Mouse (Mus musculus) forebrain, embryonic 14.5 days (tissue): Measurements from ENCODE around the gene Casp2. TPM values are rescaled to one million over a fixed set of nuclear protein-coding genes. Genes with fewer than 3 reads are reported as not detected.

Experiments used
- ATAC-seq: fragments of 200-750 bp; cut with Nextera tagmentation; 2 replicates; pipeline ENCODE4 v1.8.0; 2017; ENCODE audit warnings: mild to moderate bottlenecking, moderate library complexity
- DNase-seq: peaks from one replicate; pipeline ENCODE4 v3.0.0-alpha.2; 2015; ENCODE audit warnings: low spot score
- H3K27ac ChIP-seq: fragments of 300-500 bp; sonication (generic); 2 replicates; pipeline ENCODE4 v1.5.1; 2014; ENCODE audit warnings: low read depth, mild to moderate bottlenecking, control low read depth, low read length, moderate library complexity
- H3K27me3 ChIP-seq: fragments of 300-500 bp; sonication (generic); replicated peaks from 2 replicates; pipeline ENCODE4 v1.6.1; 2014; ENCODE audit warnings: low read length, control low read depth, mixed read lengths; ENCODE audit not compliant: control insufficient read depth, insufficient read depth
- H3K36me3 ChIP-seq: fragments of 300-500 bp; sonication (generic); 2 replicates; pipeline ENCODE4 v1.6.1; 2014; ENCODE audit warnings: low read length, control low read depth; ENCODE audit not compliant: control insufficient read depth, insufficient read depth
- H3K4me1 ChIP-seq: fragments of 300-500 bp; sonication (generic); 2 replicates; pipeline ENCODE4 v1.6.1; 2014; ENCODE audit warnings: antibody characterized with exemption, low read length, control low read depth; ENCODE audit not compliant: control insufficient read depth, insufficient read depth
- H3K4me2 ChIP-seq: fragments of 300-500 bp; sonication (generic); 2 replicates; pipeline ENCODE4 v1.6.1; 2014; ENCODE audit warnings: mild to moderate bottlenecking, control low read depth, low read length
- H3K4me3 ChIP-seq: fragments of 300-500 bp; sonication (generic); 2 replicates; pipeline ENCODE4 v1.5.1; 2014; ENCODE audit warnings: low read depth, low read length, control low read depth
- H3K9ac ChIP-seq: fragments of 300-500 bp; sonication (generic); 2 replicates; pipeline ENCODE4 v1.6.1; 2014; ENCODE audit warnings: mild to moderate bottlenecking, low read length, control low read depth, moderate library complexity
- H3K9me3 ChIP-seq: fragments of 300-500 bp; sonication (generic); replicated peaks from 2 replicates; pipeline ENCODE4 v1.6.1; 2016; ENCODE audit warnings: low read length, control low read depth, mixed read lengths; ENCODE audit not compliant: control insufficient read depth
- WGBS: fragments of 180-500 bp; shearing (Covaris S2); extraction: QIAGEN DNeasy Blood & Tissue Kit; methylation state at CpG from one replicate; pipeline ENCODE4 v1.1.7; 2014; 5-methylcytosine and 5-hydroxymethylcytosine counted together
- polyA plus RNA-seq: library from polyadenylated mRNA; unstranded; fragments of >200 nt; fragmentation: Nextera tagmentation; extraction: Ambion mirVana; gene quantifications from 2 replicates; pipeline ENCODE4 v1.2.1, GENCODE M21; 2014

The Casp2 gene
- polyA plus RNA-seq, 1 experiment from 2014 or later: 61.3 TPM

GRCm38 (mm10) chr6:42261524-42262170 is 3.1 kb upstream of the Casp2 start, which contains the start of gene Tmem139:
Gene Tmem139 (plus strand): TSS chr6:42261970.
- Histone ChIP-seq H3K4me1 (peaks cover 3% of the 10 kb centered on the region; the same call in 1 of the 2 replicates), H3K9me3 (no peaks in the 10 kb centered on the region), H3K4me3 (no peak within 1 kb of the TSS), H3K36me3 (no peaks in the 10 kb centered on the region), H3K27me3 (no peaks in the 10 kb centered on the region), H3K27ac (no peak within 1 kb of the TSS), H3K4me2 (no peak within 1 kb of the TSS), H3K9ac (no peak within 1 kb of the TSS)
- DNase-seq: no peak
- WGBS: 22% methylated on average over 20 of the region's 20 CpGs
- ATAC-seq: no peak

DNA sequence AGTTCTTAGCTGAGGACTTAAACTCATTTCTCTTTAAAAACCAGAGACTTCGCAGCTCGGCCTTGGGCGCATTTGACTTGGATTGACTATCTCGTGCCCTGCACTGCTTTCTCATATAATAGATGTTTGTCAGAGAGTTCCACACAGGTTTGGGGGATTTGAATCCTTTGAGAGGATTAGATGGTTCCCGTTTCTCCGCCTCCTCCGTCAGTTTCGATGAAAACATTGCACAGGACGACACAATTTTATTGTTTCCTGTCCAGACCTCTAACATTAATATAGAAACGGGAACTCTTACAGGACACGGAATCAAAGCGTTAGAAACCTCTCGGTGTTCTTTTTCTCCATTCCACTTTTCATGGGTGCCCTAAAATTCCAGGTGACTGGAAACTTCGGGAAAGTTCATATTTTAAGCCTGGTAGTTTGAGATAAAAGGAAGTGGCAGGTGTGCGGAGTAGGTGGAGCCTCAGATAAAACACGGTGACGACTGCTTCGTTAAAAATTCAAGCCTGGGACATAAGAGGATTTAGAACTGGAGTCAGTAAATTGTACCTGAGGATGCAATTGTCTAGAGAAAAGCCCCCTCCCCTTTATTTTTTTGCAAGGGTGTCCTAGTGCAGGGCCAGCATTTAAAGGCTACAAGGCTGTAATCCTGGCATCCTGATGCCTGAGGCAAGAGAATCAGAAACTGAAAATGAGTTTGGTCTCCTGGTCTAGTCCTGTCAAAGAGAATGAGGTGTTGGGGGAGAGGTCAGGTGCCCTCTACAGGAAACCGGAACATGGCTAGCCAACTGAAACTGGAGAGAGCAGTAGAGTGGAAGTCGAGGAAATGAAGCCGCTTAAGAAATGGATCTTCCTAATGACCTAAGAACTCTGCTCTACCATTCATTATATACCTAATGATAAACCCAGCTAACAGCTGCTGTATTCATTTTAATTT is 876 bp downstream of the Casp2 start:
- H3K27ac ChIP-seq: peak overlapping the region; percentile 90
- H3K4me1 ChIP-seq: peaks cover 5% of the 10 kb centered on the region; the same call in 1 of the 2 replicates
- peak overlapping the region; percentile 83 for H3K4me3 ChIP-seq
- H3K36me3 ChIP-seq: peaks cover 34% of the 10 kb centered on the region
- ATAC-seq (no peak), DNase-seq (peak; percentile 22)
- no peaks in the 10 kb centered on the region for H3K9me3 ChIP-seq
- peak overlapping the region; percentile 71 for H3K4me2 ChIP-seq
- WGBS: under 1% methylated on average over 21 of the region's 21 CpGs
- peak overlapping the region; percentile 97 for H3K9ac ChIP-seq
- no peaks in the 10 kb centered on the region for H3K27me3 ChIP-seq

GRCm38 (mm10) chr6:42270817-42271216 is 6.0 kb downstream of the Casp2 start:
- H3K4me2 ChIP-seq: no peak overlapping the region
- no peaks in the 10 kb centered on the region for H3K27me3 ChIP-seq
- H3K9ac ChIP-seq: no peak overlapping the region
- no peaks in the 10 kb centered on the region for H3K9me3 ChIP-seq
- H3K4me3 ChIP-seq: no peak overlapping the region
- peaks cover 5% of the 10 kb centered on the region; the same call in 1 of the 2 replicates for H3K4me1 ChIP-seq
- ATAC-seq (no peak), DNase-seq (no peak)
- H3K27ac ChIP-seq: no peak overlapping the region
- peaks cover 79% of the 10 kb centered on the region for H3K36me3 ChIP-seq

- WGBS: 29% methylated on average over 2 of the region's 2 CpGs
- Histone ChIP-seq H3K27me3 (no peaks in the 10 kb centered on the region), H3K9ac (no peak overlapping the region), H3K27ac (no peak overlapping the region), H3K4me2 (no peak overlapping the region), H3K4me3 (no peak overlapping the region), H3K9me3 (no peaks in the 10 kb centered on the region), H3K36me3 (peaks cover 91% of the 10 kb centered on the region), H3K4me1 (no peaks in the 10 kb centered on the region)
- peak; percentile 45 for DNase-seq
- no peak for ATAC-seq
Measured at GRCm38 (mm10) chr6:42276151-42276550, 11.4 kb downstream of the Casp2 start.

GRCm38 (mm10) chr6:42282865-42283528 is 18.2 kb downstream of the Casp2 start:
- Histone ChIP-seq H3K4me2 (no peak overlapping the region), H3K27ac (no peak overlapping the region), H3K9me3 (no peaks in the 10 kb centered on the region), H3K4me1 (no peaks in the 10 kb centered on the region), H3K36me3 (peaks cover 79% of the 10 kb centered on the region), H3K4me3 (no peak overlapping the region), H3K9ac (no peak overlapping the region), H3K27me3 (no peaks in the 10 kb centered on the region)
- ATAC-seq (no peak), DNase-seq (no peak)
- 80% methylated on average over 5 of the region's 5 CpGs for WGBS

GRCm38 (mm10) chr6:42286448-42286847 is 21.7 kb downstream of the Casp2 start, which contains the start of gene Clcn1:
Gene Clcn1 (plus strand): TSS chr6:42286685.
- Histone ChIP-seq H3K9me3 (no peaks in the 10 kb centered on the region), H3K4me1 (no peaks in the 10 kb centered on the region), H3K27me3 (no peaks in the 10 kb centered on the region), H3K36me3 (peaks cover 57% of the 10 kb centered on the region), H3K27ac (no peak within 1 kb of the TSS), H3K4me3 (no peak within 1 kb of the TSS), H3K9ac (no peak within 1 kb of the TSS), H3K4me2 (no peak within 1 kb of the TSS)
- 74% methylated on average over 4 of the region's 5 CpGs for WGBS
- no peak for DNase-seq
- no peak for ATAC-seq

DNA sequence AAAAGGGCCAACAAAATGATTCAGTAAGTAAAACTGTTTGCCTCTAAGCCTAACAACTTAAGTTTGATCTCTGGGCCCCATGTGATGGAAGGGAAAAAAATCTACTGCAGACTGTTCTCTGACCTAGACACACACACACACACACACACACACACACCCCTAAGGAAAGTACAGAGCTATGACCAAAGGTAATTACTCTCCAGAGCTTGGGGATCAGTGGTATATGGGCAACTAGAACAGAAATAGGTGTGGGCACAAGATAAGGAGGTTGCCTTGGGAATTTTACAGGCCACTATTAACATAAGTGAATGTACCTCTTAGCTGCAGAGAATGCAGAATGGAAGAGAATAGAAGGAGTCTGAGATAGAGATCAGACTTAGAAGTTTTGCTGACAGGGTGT is 22.8 kb downstream of the Casp2 start:
- Histone ChIP-seq H3K4me3 (no peak overlapping the region), H3K27me3 (no peaks in the 10 kb centered on the region), H3K4me2 (no peak overlapping the region), H3K9ac (no peak overlapping the region), H3K9me3 (no peaks in the 10 kb centered on the region), H3K36me3 (peaks cover 57% of the 10 kb centered on the region), H3K4me1 (no peaks in the 10 kb centered on the region), H3K27ac (no peak overlapping the region)
- DNase-seq (no peak), ATAC-seq (no peak)

- H3K9ac ChIP-seq: no peak overlapping the region
- DNase-seq (no peak), ATAC-seq (no peak)
- H3K4me2 ChIP-seq: no peak overlapping the region
- H3K9me3 ChIP-seq: no peaks in the 10 kb centered on the region
- H3K4me3 ChIP-seq: no peak overlapping the region
- no peak overlapping the region for H3K27ac ChIP-seq
- H3K4me1 ChIP-seq: no peaks in the 10 kb centered on the region
- 94% methylated on average over 6 of the region's 6 CpGs for WGBS
- H3K36me3 ChIP-seq: peaks cover 63% of the 10 kb centered on the region
- H3K27me3 ChIP-seq: no peaks in the 10 kb centered on the region
Measured at GRCm38 (mm10) chr6:42293327-42293726, 28.5 kb downstream of the Casp2 start.
